Mouse (Mus musculus) bone marrow macrophage, adult 2 months (primary cell): ENCODE measurements around the gene Smchd1.

Experiments used
- CTCF ChIP-seq: IDR thresholded peaks from 2 replicates; pipeline ENCODE4 v1.5.1; 2012; ENCODE audit warnings: low read depth, mild to moderate bottlenecking, low read length, moderate library complexity
- POLR2A ChIP-seq: IDR thresholded peaks from 2 replicates; pipeline ENCODE4 v1.6.1; 2012; ENCODE audit warnings: mild to moderate bottlenecking, low read depth, low read length, borderline replicate concordance

GRCm38 (mm10) chr17:71310486-71311339, 164.4 kb downstream of the Smchd1 start:
- TF ChIP-seq CTCF (no peak), POLR2A (no peak)
